Mouse (Mus musculus) megakaryocyte, embryonic 14.5 days (primary cell): ENCODE measurements around the gene Smco1.

Experiments used
- FLI1 ChIP-seq: IDR thresholded peaks from 2 replicates; pipeline ENCODE4 v1.6.1; 2012; ENCODE audit warnings: low read length, inconsistent platforms, mixed read lengths
- GATA1 ChIP-seq: IDR thresholded peaks from 3 replicates; pipeline ENCODE4 v1.6.1; 2012; ENCODE audit warnings: mixed read lengths, low read length, inconsistent platforms, borderline replicate concordance

GRCm38 (mm10) chr16:32303046-32303445 lies 31.8 kb downstream of the Smco1 start:
- TF ChIP-seq GATA1 (no peak), FLI1 (no peak)
